Mouse (Mus musculus): ENCODE results near the gene Ccdc85a.

- TF ChIP-seq GATA1 (IDR thresholded peaks at IDR 0.05; ENCODE audit: low read length) (no peak), TAL1 (IDR thresholded peaks at IDR 0.05; ENCODE audit: low read length) (no peak)
Observed at GRCm38 (mm10) chr11:28633571-28634125, 49.5 kb upstream of the Ccdc85a start.

All from erythroblast, embryonic 14.5 days (primary cell).